Mouse (Mus musculus) heart, embryonic 15.5 days (tissue): ENCODE results near the gene Klf2. TPM values are rescaled to one million over a fixed set of nuclear protein-coding genes. Genes with fewer than 3 reads are reported as not detected.

Source experiments
- ATAC-seq: fragments of 200-750 bp; cut with Nextera tagmentation; replicated peaks from 2 replicates; pipeline ENCODE4 v1.8.0; 2017; ENCODE audit warnings: low read depth, moderate TSS enrichment; ENCODE audit not compliant: insufficient number of reproducible peaks, insufficient read depth, low FRiP score
- H3K27ac ChIP-seq: fragments of 300-500 bp; sonication (generic); 2 replicates; pipeline ENCODE4 v1.5.1; 2015; ENCODE audit warnings: mild to moderate bottlenecking, inconsistent platforms
- H3K27me3 ChIP-seq: fragments of 300-500 bp; sonication (generic); 2 replicates; pipeline ENCODE4 v1.6.1; 2015; ENCODE audit warnings: inconsistent platforms
- H3K36me3 ChIP-seq: fragments of 300-500 bp; sonication (generic); 2 replicates; pipeline ENCODE4 v1.6.1; 2015; ENCODE audit warnings: mild to moderate bottlenecking, inconsistent platforms
- H3K4me1 ChIP-seq: fragments of 300-500 bp; sonication (generic); replicated peaks from 2 replicates; pipeline ENCODE4 v1.6.1; 2015; ENCODE audit warnings: inconsistent platforms
- H3K4me2 ChIP-seq: fragments of 300-500 bp; sonication (generic); 2 replicates; pipeline ENCODE4 v1.6.1; 2015; ENCODE audit warnings: inconsistent platforms, mild to moderate bottlenecking, moderate library complexity
- H3K4me3 ChIP-seq: fragments of 300-500 bp; sonication (generic); 2 replicates; pipeline ENCODE4 v1.5.1; 2015; ENCODE audit warnings: mild to moderate bottlenecking, inconsistent platforms
- H3K9ac ChIP-seq: fragments of 300-500 bp; sonication (generic); 2 replicates; pipeline ENCODE4 v1.6.1; 2015; ENCODE audit warnings: mild to moderate bottlenecking, inconsistent platforms
- H3K9me3 ChIP-seq: fragments of 300-500 bp; sonication (generic); replicated peaks from 2 replicates; pipeline ENCODE4 v1.6.1; 2016; ENCODE audit warnings: inconsistent platforms
- WGBS: fragments of 180-500 bp; shearing (Covaris S2); methylation state at CpG from one replicate; pipeline ENCODE4 v1.1.7; 2015; ENCODE audit warnings: mixed read lengths; 5-methylcytosine and 5-hydroxymethylcytosine counted together
- polyA plus RNA-seq: library from polyadenylated mRNA; unstranded; fragments of >200 nt; fragmentation: Nextera tagmentation; extraction: Ambion mirVana; gene quantifications from 2 replicates; pipeline ENCODE4 v1.2.1, GENCODE M21; 2015

The Klf2 gene
- 18.5 and 19.5 TPM in 2 replicates for polyA plus RNA-seq

- H3K4me1 ChIP-seq = peaks cover 42% of the 10 kb centered on the region
- no peaks in the 10 kb centered on the region for H3K36me3 ChIP-seq
- no peaks in the 10 kb centered on the region for H3K27me3 ChIP-seq
- H3K4me3 ChIP-seq = peak within 1 kb of the TSS; percentile 71
- peak within 1 kb of the TSS; percentile 88 for H3K27ac ChIP-seq
- no peaks in the 10 kb centered on the region for H3K9me3 ChIP-seq
- peak within 1 kb of the TSS; percentile 71 for H3K9ac ChIP-seq
- WGBS = under 1% methylated on average over 46 of the region's 46 CpGs
- H3K4me2 ChIP-seq = peak within 1 kb of the TSS; percentile 94
- peak; percentile 97 for ATAC-seq
Measured at GRCm38 (mm10) chr8:72318801-72319322, at the start of gene Klf2. Gene Klf2, plus strand, starts transcription at chr8:72319033.

GRCm38 (mm10) chr8:72270606-72271005, 48.2 kb upstream of the Klf2 start:
- Histone ChIP-seq H3K27me3 (no peaks in the 10 kb centered on the region), H3K9ac (no peak overlapping the region), H3K36me3 (no peaks in the 10 kb centered on the region), H3K27ac (no peak overlapping the region), H3K4me3 (no peak overlapping the region), H3K9me3 (no peaks in the 10 kb centered on the region), H3K4me2 (no peak overlapping the region), H3K4me1 (peaks cover 11% of the 10 kb centered on the region)
- 85% methylated on average over 12 of the region's 12 CpGs for WGBS
- no peak for ATAC-seq

GRCm38 (mm10) chr8:72271051-72271660, 47.7 kb upstream of the Klf2 start:
- Histone ChIP-seq H3K36me3 (no peaks in the 10 kb centered on the region), H3K9ac (no peak overlapping the region), H3K4me2 (no peak overlapping the region), H3K9me3 (no peaks in the 10 kb centered on the region), H3K27me3 (no peaks in the 10 kb centered on the region), H3K27ac (no peak overlapping the region), H3K4me1 (peaks cover 11% of the 10 kb centered on the region), H3K4me3 (no peak overlapping the region)
- 60% methylated on average over 11 of the region's 11 CpGs for whole genome bisulfite sequencing
- no peak for ATAC-seq

- Histone ChIP-seq H3K4me1 (peaks cover 11% of the 10 kb centered on the region), H3K36me3 (no peaks in the 10 kb centered on the region), H3K4me3 (no peak overlapping the region), H3K4me2 (no peak overlapping the region), H3K9ac (no peak overlapping the region), H3K27me3 (no peaks in the 10 kb centered on the region), H3K27ac (no peak overlapping the region), H3K9me3 (no peaks in the 10 kb centered on the region)
- ATAC-seq = no peak
- 61% methylated on average over 3 of the region's 3 CpGs for WGBS
Measured at GRCm38 (mm10) chr8:72271691-72272090, 47.1 kb upstream of the Klf2 start.

- no peak overlapping the region for H3K4me2 ChIP-seq
- H3K27me3 ChIP-seq = no peaks in the 10 kb centered on the region
- peaks cover 13% of the 10 kb centered on the region for H3K4me1 ChIP-seq
- H3K9me3 ChIP-seq = no peaks in the 10 kb centered on the region
- no peak overlapping the region for H3K9ac ChIP-seq
- no peak; the same call in 1 of the 2 replicates for ATAC-seq
- WGBS = 23% methylated on average over 3 of the region's 3 CpGs
- H3K36me3 ChIP-seq = no peaks in the 10 kb centered on the region
- H3K27ac ChIP-seq = no peak overlapping the region
- no peak overlapping the region for H3K4me3 ChIP-seq
Measured at GRCm38 (mm10) chr8:72272361-72272760, 46.5 kb upstream of the Klf2 start.

- no peak overlapping the region for H3K27ac ChIP-seq
- no peaks in the 10 kb centered on the region for H3K27me3 ChIP-seq
- ATAC-seq = no peak
- H3K9me3 ChIP-seq = no peaks in the 10 kb centered on the region
- peaks cover 13% of the 10 kb centered on the region for H3K4me1 ChIP-seq
- H3K36me3 ChIP-seq = no peaks in the 10 kb centered on the region
- no peak overlapping the region for H3K4me2 ChIP-seq
- WGBS = 75% methylated on average over 1 of the region's 1 CpGs
- no peak overlapping the region for H3K4me3 ChIP-seq
- no peak overlapping the region for H3K9ac ChIP-seq
Measured at GRCm38 (mm10) chr8:72273111-72273770, 45.6 kb upstream of the Klf2 start.

GRCm38 (mm10) chr8:72273807-72274206, 45.0 kb upstream of the Klf2 start:
- peaks cover 8% of the 10 kb centered on the region for H3K4me1 ChIP-seq

GRCm38 (mm10) chr8:72277244-72277643, 41.6 kb upstream of the Klf2 start:
- Histone ChIP-seq H3K27ac (no peak overlapping the region), H3K4me2 (no peak overlapping the region), H3K9me3 (no peaks in the 10 kb centered on the region), H3K4me1 (peaks cover 16% of the 10 kb centered on the region), H3K36me3 (no peaks in the 10 kb centered on the region), H3K4me3 (no peak overlapping the region), H3K9ac (no peak overlapping the region), H3K27me3 (no peaks in the 10 kb centered on the region)
- 43% methylated on average over 3 of the region's 3 CpGs for WGBS
- no peak for ATAC-seq

More at GRCm38 (mm10) chr8:72273807-72274206, 45.0 kb upstream of the Klf2 start:
- H3K27ac ChIP-seq = no peak overlapping the region
- no peak overlapping the region for H3K4me2 ChIP-seq
- ATAC-seq = no peak
- no peak overlapping the region for H3K9ac ChIP-seq
- no peaks in the 10 kb centered on the region for H3K9me3 ChIP-seq
- WGBS = 61% methylated on average over 5 of the region's 5 CpGs
- no peaks in the 10 kb centered on the region for H3K36me3 ChIP-seq
- no peaks in the 10 kb centered on the region for H3K27me3 ChIP-seq
- H3K4me3 ChIP-seq = no peak overlapping the region

- no peak for ATAC-seq
- H3K4me1 ChIP-seq = peaks cover 16% of the 10 kb centered on the region
- H3K27ac ChIP-seq = no peak overlapping the region
- H3K9me3 ChIP-seq = no peaks in the 10 kb centered on the region
- no peaks in the 10 kb centered on the region for H3K36me3 ChIP-seq
- H3K4me3 ChIP-seq = no peak overlapping the region
- H3K9ac ChIP-seq = no peak overlapping the region
- H3K27me3 ChIP-seq = no peaks in the 10 kb centered on the region
- H3K4me2 ChIP-seq = no peak overlapping the region
- WGBS = 75% methylated on average over 7 of the region's 7 CpGs
Measured at GRCm38 (mm10) chr8:72279151-72279550, 39.7 kb upstream of the Klf2 start.

- H3K4me3 ChIP-seq = no peak overlapping the region
- no peaks in the 10 kb centered on the region for H3K9me3 ChIP-seq
- ATAC-seq = peak; percentile 83
- peaks cover 16% of the 10 kb centered on the region for H3K4me1 ChIP-seq
- WGBS = 18% methylated on average over 3 of the region's 3 CpGs
- H3K4me2 ChIP-seq = no peak overlapping the region
- H3K27me3 ChIP-seq = no peaks in the 10 kb centered on the region
- no peak overlapping the region for H3K9ac ChIP-seq
- peak overlapping the region; percentile 67 for H3K27ac ChIP-seq
- no peaks in the 10 kb centered on the region for H3K36me3 ChIP-seq
Measured at GRCm38 (mm10) chr8:72281634-72282033, 37.2 kb upstream of the Klf2 start.

- H3K27me3 ChIP-seq = no peaks in the 10 kb centered on the region
- no peak overlapping the region for H3K9ac ChIP-seq
- H3K27ac ChIP-seq = no peak overlapping the region
- H3K4me1 ChIP-seq = peaks cover 9% of the 10 kb centered on the region
- H3K9me3 ChIP-seq = no peaks in the 10 kb centered on the region
- H3K4me2 ChIP-seq = no peak overlapping the region
- no peaks in the 10 kb centered on the region for H3K36me3 ChIP-seq
- no peak overlapping the region for H3K4me3 ChIP-seq
- ATAC-seq = no peak
- 58% methylated on average over 4 of the region's 4 CpGs for whole genome bisulfite sequencing
Measured at GRCm38 (mm10) chr8:72285285-72285684, 33.5 kb upstream of the Klf2 start.

GRCm38 (mm10) chr8:72289051-72289450, 29.8 kb upstream of the Klf2 start:
- H3K4me1 ChIP-seq = peaks cover under 1% of the 10 kb centered on the region; the same call in 1 of the 2 replicates
- no peak overlapping the region for H3K9ac ChIP-seq
- no peaks in the 10 kb centered on the region for H3K9me3 ChIP-seq
- H3K4me3 ChIP-seq = no peak overlapping the region
- H3K36me3 ChIP-seq = no peaks in the 10 kb centered on the region
- no peak for ATAC-seq
- no peak overlapping the region for H3K4me2 ChIP-seq
- no peaks in the 10 kb centered on the region for H3K27me3 ChIP-seq
- no peak overlapping the region for H3K27ac ChIP-seq
